Mouse (Mus musculus): Measurements from ENCODE around the gene Lrfn1. TPM values are rescaled to one million over a fixed set of nuclear protein-coding genes. Genes with fewer than 3 reads are reported as not detected.

The Lrfn1 gene
- polyA plus RNA-seq (2016; fragmentation: Nextera tagmentation; extraction: Ambion mirVana), result 1.5 and 2.0 TPM in 2 replicates

DNA sequence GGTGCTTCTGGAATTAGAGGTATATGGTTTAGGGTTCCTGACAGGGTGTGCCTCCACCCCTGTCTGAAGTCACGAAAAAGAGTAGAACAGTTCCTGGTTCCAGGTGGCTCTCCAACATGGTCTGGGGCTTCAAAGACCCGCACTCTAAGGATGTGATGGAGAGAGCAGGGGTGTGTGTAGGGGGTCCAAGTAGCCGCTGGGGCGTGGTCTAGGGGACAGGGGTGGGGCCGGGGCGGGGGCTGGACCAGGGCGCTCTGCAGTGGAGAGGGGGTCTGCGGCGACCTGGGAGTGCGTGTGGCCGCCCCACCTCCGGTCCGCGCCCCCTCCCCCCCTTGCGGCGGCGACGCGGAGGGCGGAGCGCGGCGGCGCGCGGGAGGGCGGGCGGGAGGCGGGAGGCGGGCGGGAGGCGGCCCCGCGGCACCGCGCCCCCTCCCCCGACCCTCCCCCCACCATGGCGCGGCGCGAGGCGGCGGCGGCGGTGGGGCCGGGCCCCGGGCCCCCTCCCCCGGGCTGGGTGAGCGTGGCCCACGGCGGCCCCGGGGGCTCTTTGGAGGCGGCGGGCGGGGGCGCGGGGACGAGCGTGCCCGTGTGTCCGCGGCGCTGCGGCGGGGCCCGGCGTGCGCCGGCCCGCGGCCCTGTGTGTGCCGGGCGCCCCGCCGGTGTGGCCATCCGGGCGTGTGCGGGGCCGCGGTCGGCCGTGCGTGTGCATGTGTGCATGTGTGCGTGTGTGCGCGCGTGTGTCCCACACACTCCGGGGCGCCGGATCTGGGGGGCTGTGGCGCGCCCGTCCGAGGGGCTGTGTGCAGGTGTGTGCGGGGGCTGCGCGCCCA, at the start of gene Lrfn1:
Gene Lrfn1, plus strand, starts transcription at position 450 of the 830 bp plus-strand sequence.
- Histone ChIP-seq H3K4me2 (peak within 1 kb of the TSS; percentile 91), H3K27ac (ENCODE audit: poor library complexity, severe bottlenecking) (no peak within 1 kb of the TSS), H3K4me3 (peak within 1 kb of the TSS; percentile 79), H3K27me3 (replicated peaks) (no peaks in the 10 kb centered on the region), H3K36me3 (no peaks in the 10 kb centered on the region; the same call in none of the 2 replicates), H3K9me3 (replicated peaks) (no peaks in the 10 kb centered on the region), H3K4me1 (replicated peaks) (peaks cover 13% of the 10 kb centered on the region), H3K9ac (peak within 1 kb of the TSS; percentile 94)
- under 1% methylated on average over 33 of the region's 97 CpGs for WGBS
- peak; percentile 66 for ATAC-seq (ENCODE audit: insufficient number of reproducible peaks, low FRiP score)

DNA sequence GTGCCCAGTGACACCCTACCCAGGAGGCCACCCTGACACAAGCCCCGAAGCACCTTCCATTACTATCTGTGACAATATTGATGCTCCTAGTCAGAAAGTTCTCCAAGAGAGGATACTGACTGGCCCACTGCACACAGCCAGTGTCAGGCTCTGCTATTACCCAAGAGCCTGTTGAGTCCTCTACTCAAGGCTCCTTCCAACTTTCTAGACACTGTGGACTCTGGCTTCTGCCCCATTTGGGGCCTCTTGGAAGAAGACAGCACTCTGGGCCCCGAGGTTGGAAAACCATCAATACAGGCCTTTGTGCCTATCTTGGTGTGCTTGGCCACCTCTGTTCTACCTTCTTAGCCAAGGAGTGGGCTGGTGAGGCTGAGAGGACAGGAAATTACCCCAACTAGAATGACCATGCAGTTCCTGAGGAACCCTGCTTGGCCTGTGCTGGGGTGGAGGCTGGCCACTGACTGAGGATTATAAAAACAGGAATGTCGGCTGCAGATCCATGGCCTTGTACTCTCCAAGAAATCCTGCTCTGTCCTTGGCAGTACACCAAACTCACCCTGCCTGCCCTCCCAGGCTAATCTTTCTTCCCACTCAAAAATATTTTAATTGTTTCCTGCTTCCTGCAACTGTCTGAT, 40.8 kb upstream of the Lrfn1 start:
- Histone ChIP-seq H3K27me3 (replicated peaks) (no peaks in the 10 kb centered on the region), H3K27ac (ENCODE audit: poor library complexity, severe bottlenecking) (no peak overlapping the region), H3K9ac (no peak overlapping the region), H3K9me3 (replicated peaks) (no peaks in the 10 kb centered on the region), H3K4me1 (replicated peaks) (peaks cover 17% of the 10 kb centered on the region), H3K4me2 (no peak overlapping the region), H3K4me3 (no peak overlapping the region), H3K36me3 (peaks cover 91% of the 10 kb centered on the region)
- ATAC-seq (ENCODE audit: insufficient number of reproducible peaks, low FRiP score), result no peak
- WGBS, result 72% methylated on average over 3 of the region's 3 CpGs

DNA sequence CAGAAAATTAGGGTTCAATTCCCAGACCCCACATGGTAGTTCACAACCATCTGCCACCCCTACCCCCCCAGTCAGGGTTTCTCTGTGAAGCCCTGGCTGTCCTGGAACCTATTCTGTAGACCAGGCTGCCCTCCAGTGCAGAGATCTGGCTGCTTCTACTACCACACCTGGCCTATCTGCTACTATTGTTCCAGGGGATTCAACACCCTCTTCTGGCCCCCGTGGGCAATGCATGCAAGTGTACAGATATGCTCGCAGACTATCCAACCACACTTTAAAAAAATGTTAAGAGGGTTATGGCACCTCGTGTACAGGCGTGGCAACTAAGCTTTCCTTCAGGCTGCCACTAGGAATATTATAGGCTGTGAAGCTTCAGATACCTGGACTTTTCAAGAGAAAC, 39.0 kb upstream of the Lrfn1 start:
- H3K27ac ChIP-seq (ENCODE audit: poor library complexity, severe bottlenecking), result no peak overlapping the region
- no peak overlapping the region for H3K4me2 ChIP-seq
- H3K9ac ChIP-seq, result no peak overlapping the region
- ATAC-seq (ENCODE audit: insufficient number of reproducible peaks, low FRiP score), result no peak
- H3K4me3 ChIP-seq, result no peak overlapping the region
- H3K9me3 ChIP-seq (replicated peaks), result no peaks in the 10 kb centered on the region
- no peaks in the 10 kb centered on the region for H3K27me3 ChIP-seq (replicated peaks)
- WGBS, result 74% methylated on average over 4 of the region's 4 CpGs
- peaks cover 17% of the 10 kb centered on the region for H3K4me1 ChIP-seq (replicated peaks)
- H3K36me3 ChIP-seq, result peaks cover 83% of the 10 kb centered on the region

DNA sequence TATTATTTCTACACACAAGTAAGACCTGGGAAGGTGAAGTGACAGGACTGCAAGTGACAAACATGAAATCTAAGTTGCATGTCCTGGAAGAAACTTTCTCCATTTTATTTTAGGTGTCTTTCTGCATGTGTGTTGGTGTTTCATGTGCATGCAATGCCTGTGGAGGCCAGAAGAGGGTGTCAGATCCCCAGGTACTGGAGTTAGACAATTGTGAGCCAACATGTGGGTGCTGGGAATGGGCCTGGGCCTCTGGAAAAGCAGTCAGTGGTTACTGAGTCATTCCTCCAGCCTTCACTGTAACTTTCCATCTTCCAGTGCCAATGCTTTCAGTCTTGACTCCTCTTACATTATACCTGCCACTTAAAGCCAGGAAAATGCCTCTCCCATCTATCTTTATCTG, 34.4 kb upstream of the Lrfn1 start:
- H3K27me3 ChIP-seq (replicated peaks), result no peaks in the 10 kb centered on the region
- no peak overlapping the region for H3K27ac ChIP-seq (ENCODE audit: poor library complexity, severe bottlenecking)
- H3K4me2 ChIP-seq, result no peak overlapping the region
- no peak overlapping the region for H3K4me3 ChIP-seq
- H3K9me3 ChIP-seq (replicated peaks), result no peaks in the 10 kb centered on the region
- no peak overlapping the region for H3K9ac ChIP-seq
- no peak for ATAC-seq (ENCODE audit: insufficient number of reproducible peaks, low FRiP score)
- H3K36me3 ChIP-seq, result peaks cover 86% of the 10 kb centered on the region
- peaks cover 13% of the 10 kb centered on the region for H3K4me1 ChIP-seq (replicated peaks)

DNA sequence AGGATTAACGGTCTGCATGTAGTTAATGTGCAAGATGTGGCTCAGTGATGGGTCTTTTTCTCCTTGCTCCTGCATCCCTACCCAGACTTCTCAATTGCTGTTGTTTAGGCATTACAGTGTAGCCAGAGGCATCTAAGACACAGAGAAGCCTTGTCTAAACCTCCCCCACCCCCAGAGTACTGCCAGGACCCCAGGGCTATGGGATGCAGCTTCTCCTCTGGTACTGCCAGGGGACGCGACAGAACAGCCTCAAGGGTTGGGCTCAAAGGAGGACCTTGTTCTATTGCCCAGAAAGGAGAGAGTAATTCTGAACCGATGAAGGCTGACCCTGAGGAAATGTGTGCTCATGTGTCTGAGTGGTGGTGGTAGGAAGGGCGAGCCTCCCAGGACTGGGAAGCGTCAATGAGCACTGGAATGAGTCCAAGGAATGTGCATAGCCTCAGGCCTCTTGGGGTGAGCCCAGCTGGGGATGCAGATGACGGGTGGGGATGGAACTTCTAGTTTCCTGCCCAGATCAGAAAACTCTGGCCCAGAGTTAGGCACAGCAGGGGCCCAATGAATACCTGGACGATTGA, 33.6 kb upstream of the Lrfn1 start:
- H3K27me3 ChIP-seq (replicated peaks), result no peaks in the 10 kb centered on the region
- peaks cover 13% of the 10 kb centered on the region for H3K4me1 ChIP-seq (replicated peaks)
- ATAC-seq (ENCODE audit: insufficient number of reproducible peaks, low FRiP score), result peak; percentile 68
- 65% methylated on average over 8 of the region's 8 CpGs for WGBS
- H3K36me3 ChIP-seq, result peaks cover 86% of the 10 kb centered on the region
- H3K4me3 ChIP-seq, result no peak overlapping the region
- H3K9me3 ChIP-seq (replicated peaks), result no peaks in the 10 kb centered on the region
- H3K4me2 ChIP-seq, result no peak overlapping the region
- no peak overlapping the region for H3K9ac ChIP-seq
- no peak overlapping the region for H3K27ac ChIP-seq (ENCODE audit: poor library complexity, severe bottlenecking)

DNA sequence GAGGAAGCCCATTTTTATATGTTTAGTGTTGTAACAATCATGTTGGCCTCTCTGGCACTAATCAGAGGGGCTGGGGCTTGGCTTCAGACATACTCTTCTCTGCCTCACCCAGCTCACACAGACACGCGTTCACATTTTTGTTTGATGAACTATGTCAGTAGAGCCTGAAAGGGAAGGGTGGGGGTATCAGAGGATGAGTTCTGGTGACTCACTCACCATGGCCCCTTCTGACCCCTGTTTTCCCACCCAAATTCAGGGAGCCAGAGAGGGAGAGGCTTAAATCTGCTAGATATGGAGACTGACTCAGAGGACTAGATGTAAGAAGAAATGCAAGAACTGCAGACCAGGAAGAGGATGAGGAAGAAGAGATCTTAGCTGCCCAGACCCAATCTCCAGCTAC, 32.4 kb upstream of the Lrfn1 start:
- H3K4me3 ChIP-seq, result no peak overlapping the region
- no peak for ATAC-seq (ENCODE audit: insufficient number of reproducible peaks, low FRiP score)
- peaks cover 80% of the 10 kb centered on the region for H3K36me3 ChIP-seq
- H3K4me2 ChIP-seq, result no peak overlapping the region
- no peak overlapping the region for H3K27ac ChIP-seq (ENCODE audit: poor library complexity, severe bottlenecking)
- H3K9ac ChIP-seq, result no peak overlapping the region
- no peaks in the 10 kb centered on the region for H3K9me3 ChIP-seq (replicated peaks)
- no peaks in the 10 kb centered on the region for H3K27me3 ChIP-seq (replicated peaks)
- 98% methylated on average over 2 of the region's 2 CpGs for WGBS
- H3K4me1 ChIP-seq (replicated peaks), result peaks cover 16% of the 10 kb centered on the region

DNA sequence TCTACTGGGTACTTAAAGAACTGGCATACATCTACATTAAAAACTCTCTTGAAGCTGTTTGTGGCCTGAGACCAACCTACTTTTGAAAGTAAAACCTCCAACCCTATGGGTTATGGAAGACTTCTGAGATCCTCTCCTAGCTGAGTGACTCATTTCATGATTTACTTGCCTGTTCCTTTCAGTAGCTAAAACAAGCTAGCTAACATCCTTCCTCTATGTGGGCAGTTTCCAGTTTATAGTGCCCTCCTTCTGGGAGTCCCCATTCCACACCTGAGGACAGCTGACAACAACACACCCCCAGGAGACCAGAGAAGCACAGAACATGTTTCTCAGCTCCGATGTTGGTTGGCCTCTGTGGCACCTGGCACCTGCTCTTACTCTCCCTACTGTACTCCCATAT, 28.8 kb upstream of the Lrfn1 start:
- no peaks in the 10 kb centered on the region for H3K27me3 ChIP-seq (replicated peaks)
- H3K9me3 ChIP-seq (replicated peaks), result no peaks in the 10 kb centered on the region
- ATAC-seq (ENCODE audit: insufficient number of reproducible peaks, low FRiP score), result no peak
- no peak overlapping the region for H3K4me3 ChIP-seq
- no peak overlapping the region for H3K4me2 ChIP-seq
- peaks cover 24% of the 10 kb centered on the region for H3K4me1 ChIP-seq (replicated peaks)
- 94% methylated on average over 1 of the region's 1 CpGs for WGBS
- no peak overlapping the region for H3K9ac ChIP-seq
- H3K36me3 ChIP-seq, result peaks cover 55% of the 10 kb centered on the region
- H3K27ac ChIP-seq (ENCODE audit: poor library complexity, severe bottlenecking), result no peak overlapping the region

DNA sequence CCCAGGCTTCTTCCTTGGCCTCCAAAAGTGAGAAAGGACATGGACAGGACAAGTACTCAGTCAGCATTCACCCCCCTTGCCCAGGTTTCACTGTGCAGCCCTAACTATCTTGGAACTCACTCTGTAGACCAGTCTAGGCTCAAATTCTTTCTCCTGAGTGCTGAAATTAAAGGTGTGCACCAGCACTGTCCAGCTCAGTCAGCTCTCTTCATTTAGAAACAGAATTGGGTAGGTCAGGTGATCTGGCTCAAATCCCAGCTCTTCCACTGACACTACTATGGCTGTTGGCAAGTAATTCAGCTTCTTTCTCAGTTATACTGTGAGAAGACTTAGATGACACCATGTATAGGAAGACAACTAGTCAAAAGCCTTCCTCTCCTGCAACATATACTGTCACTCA, 24.0 kb upstream of the Lrfn1 start:
- Histone ChIP-seq H3K36me3 (peaks cover 16% of the 10 kb centered on the region), H3K9ac (no peak overlapping the region), H3K27me3 (replicated peaks) (no peaks in the 10 kb centered on the region), H3K4me1 (replicated peaks) (peaks cover 24% of the 10 kb centered on the region), H3K27ac (ENCODE audit: poor library complexity, severe bottlenecking) (no peak overlapping the region), H3K4me3 (no peak overlapping the region), H3K4me2 (no peak overlapping the region), H3K9me3 (replicated peaks) (no peaks in the 10 kb centered on the region)
- no peak for ATAC-seq (ENCODE audit: insufficient number of reproducible peaks, low FRiP score)

DNA sequence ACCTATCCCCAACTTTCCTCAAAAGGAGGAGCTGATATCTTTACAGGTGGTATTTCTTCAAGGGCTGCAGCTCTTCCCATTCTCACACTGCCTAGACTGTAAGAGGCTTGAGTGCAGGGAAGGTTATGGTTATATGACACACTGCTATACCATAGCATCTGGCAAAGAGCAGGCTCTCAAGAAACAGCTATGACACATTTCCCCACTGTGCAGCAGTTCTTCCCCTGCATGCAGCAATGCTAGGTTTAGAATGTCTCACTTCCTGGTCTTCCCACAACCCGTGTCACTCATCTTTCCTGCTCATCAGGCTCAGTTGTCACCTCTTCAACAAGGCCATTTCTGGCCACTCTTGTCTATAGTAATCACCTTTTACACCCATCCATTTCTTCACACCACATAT, 21.3 kb upstream of the Lrfn1 start:
- Histone ChIP-seq H3K9me3 (replicated peaks) (no peaks in the 10 kb centered on the region), H3K36me3 (peaks cover 9% of the 10 kb centered on the region; the same call in 1 of the 2 replicates), H3K27ac (ENCODE audit: poor library complexity, severe bottlenecking) (no peak overlapping the region), H3K9ac (no peak overlapping the region), H3K4me2 (no peak overlapping the region), H3K4me3 (no peak overlapping the region), H3K27me3 (replicated peaks) (no peaks in the 10 kb centered on the region), H3K4me1 (replicated peaks) (peaks cover 46% of the 10 kb centered on the region)
- 64% methylated on average over 1 of the region's 1 CpGs for WGBS
- no peak for ATAC-seq (ENCODE audit: insufficient number of reproducible peaks, low FRiP score)

DNA sequence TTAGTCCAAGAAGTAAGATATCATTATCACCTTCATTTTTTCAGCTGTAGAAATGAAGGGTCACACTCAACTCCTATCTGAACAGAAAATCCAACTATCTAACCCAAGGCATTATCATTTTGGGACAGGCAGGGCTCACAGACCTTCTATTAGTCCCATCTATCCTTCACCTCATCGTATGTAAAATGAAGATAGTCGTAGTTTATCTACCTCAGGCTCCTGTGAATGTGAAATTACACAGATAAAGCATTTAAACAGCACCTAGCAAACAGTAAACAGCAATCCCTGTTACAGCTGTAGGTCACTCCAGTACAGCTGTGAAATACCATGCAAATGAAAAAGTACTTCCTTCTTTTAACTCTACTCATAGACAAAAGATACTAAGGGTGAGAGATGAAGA, 19.5 kb upstream of the Lrfn1 start:
- H3K4me3 ChIP-seq, result no peak overlapping the region
- no peak overlapping the region for H3K9ac ChIP-seq
- H3K27me3 ChIP-seq (replicated peaks), result no peaks in the 10 kb centered on the region
- H3K36me3 ChIP-seq, result peaks cover 9% of the 10 kb centered on the region; the same call in 1 of the 2 replicates
- WGBS, result 78% methylated on average over 2 of the region's 2 CpGs
- ATAC-seq (ENCODE audit: insufficient number of reproducible peaks, low FRiP score), result no peak
- H3K27ac ChIP-seq (ENCODE audit: poor library complexity, severe bottlenecking), result no peak overlapping the region
- no peaks in the 10 kb centered on the region for H3K9me3 ChIP-seq (replicated peaks)
- no peak overlapping the region for H3K4me2 ChIP-seq
- H3K4me1 ChIP-seq (replicated peaks), result peaks cover 48% of the 10 kb centered on the region

DNA sequence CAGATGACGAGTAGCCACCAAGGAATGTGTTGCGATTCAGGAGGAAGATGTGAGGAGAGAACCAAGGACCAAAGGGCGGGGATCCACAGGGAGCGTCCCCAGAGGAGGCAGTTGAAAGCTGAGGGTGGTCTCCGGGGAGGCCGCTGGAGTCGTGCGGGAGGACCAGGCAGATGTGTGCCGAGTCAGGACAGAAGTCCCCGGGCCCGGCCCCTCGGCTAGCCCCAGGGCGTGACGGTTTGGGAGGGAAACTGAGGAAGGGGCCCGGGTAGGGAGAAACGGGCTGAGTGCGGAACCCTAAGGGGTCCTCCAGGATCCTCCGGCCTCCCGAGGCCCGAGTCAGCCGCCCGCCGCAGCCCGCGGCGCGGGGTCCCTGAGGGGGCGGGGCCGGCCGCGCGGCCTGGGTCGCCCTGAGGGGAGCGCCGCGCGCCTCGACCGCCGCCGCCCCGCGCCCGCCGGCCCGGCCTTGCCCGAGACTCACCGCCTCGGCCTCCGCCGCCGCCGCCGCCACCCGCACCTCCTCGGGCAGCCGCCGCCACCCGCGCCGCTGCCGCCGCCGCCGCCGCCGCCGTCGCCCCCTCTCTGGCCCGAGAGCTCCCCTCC, 16.0 kb upstream of the Lrfn1 start:
- Histone ChIP-seq H3K27me3 (replicated peaks) (no peaks in the 10 kb centered on the region), H3K9me3 (replicated peaks) (no peaks in the 10 kb centered on the region), H3K4me2 (peak overlapping the region; percentile 85), H3K9ac (peak overlapping the region; percentile 100), H3K27ac (ENCODE audit: poor library complexity, severe bottlenecking) (no peak overlapping the region), H3K36me3 (peaks cover 9% of the 10 kb centered on the region; the same call in 1 of the 2 replicates), H3K4me1 (replicated peaks) (peaks cover 41% of the 10 kb centered on the region), H3K4me3 (peak overlapping the region; percentile 97)
- WGBS, result 9% methylated on average over 51 of the region's 70 CpGs
- ATAC-seq (ENCODE audit: insufficient number of reproducible peaks, low FRiP score), result peak; percentile 20; the same call in 1 of the 2 replicates
